Mouse (Mus musculus) forebrain, embryonic 12.5 days (tissue): ENCODE measurements around the gene Hsdl2. TPM values are rescaled to one million over a fixed set of nuclear protein-coding genes. Genes with fewer than 3 reads are reported as not detected.
A peak's percentile ranks its signal among the peaks of the same experiment; 100 is the strongest.

ENCODE experiments used
- ATAC-seq: fragments of 200-750 bp; cut with Nextera tagmentation; 2 replicates; pipeline ENCODE4 v1.8.0; 2017; ENCODE audit warnings: moderate TSS enrichment; ENCODE audit not compliant: low FRiP score
- H3K27ac ChIP-seq: fragments of 300-500 bp; sonication (generic); 2 replicates; pipeline ENCODE4 v1.5.1; 2016; ENCODE audit warnings: mild to moderate bottlenecking
- H3K27me3 ChIP-seq: fragments of 300-500 bp; sonication (generic); 2 replicates; pipeline ENCODE4 v1.6.1; 2016; ENCODE audit warnings: mild to moderate bottlenecking
- H3K36me3 ChIP-seq: fragments of 300-500 bp; sonication (generic); replicated peaks from 2 replicates; pipeline ENCODE4 v1.6.1; 2016; ENCODE audit warnings: mild to moderate bottlenecking
- H3K4me1 ChIP-seq: fragments of 300-500 bp; sonication (generic); 2 replicates; pipeline ENCODE4 v1.6.1; 2016
- H3K4me2 ChIP-seq: fragments of 300-500 bp; sonication (generic); 2 replicates; pipeline ENCODE4 v1.6.1; 2016; ENCODE audit warnings: mild to moderate bottlenecking, moderate library complexity
- H3K4me3 ChIP-seq: fragments of 300-500 bp; sonication (generic); replicated peaks from 2 replicates; pipeline ENCODE4 v1.5.1; 2016; ENCODE audit warnings: mild to moderate bottlenecking
- H3K9ac ChIP-seq: fragments of 300-500 bp; sonication (generic); 2 replicates; pipeline ENCODE4 v1.6.1; 2016; ENCODE audit warnings: mild to moderate bottlenecking
- H3K9me3 ChIP-seq: fragments of 300-500 bp; sonication (generic); 2 replicates; pipeline ENCODE4 v1.6.1; 2016
- WGBS: fragments of 180-500 bp; shearing (Covaris S2); methylation state at CpG from one replicate; pipeline ENCODE4 v1.1.7; 2016; 5-methylcytosine and 5-hydroxymethylcytosine counted together
- polyA plus RNA-seq: library from polyadenylated mRNA; unstranded; fragments of >200 nt; fragmentation: Nextera tagmentation; extraction: Ambion mirVana; gene quantifications from 2 replicates; pipeline ENCODE4 v1.2.1, GENCODE M21; 2016

Hsdl2 gene
- polyA plus RNA-seq, 1 experiment from 2014 or later, result 28.1 TPM

- Histone ChIP-seq H3K27ac (no peak overlapping the region), H3K36me3 (no peaks in the 10 kb centered on the region), H3K27me3 (no peaks in the 10 kb centered on the region), H3K4me3 (no peak overlapping the region), H3K4me2 (no peak overlapping the region), H3K4me1 (peaks cover 11% of the 10 kb centered on the region), H3K9ac (no peak overlapping the region), H3K9me3 (no peaks in the 10 kb centered on the region)
- ATAC-seq, result no peak
- 89% methylated on average over 3 of the region's 3 CpGs for WGBS
These were observed 60.7 kb downstream of the Hsdl2 start for GRCm38 (mm10) chr4:59642039-59642438.

- no peak for ATAC-seq
- Histone ChIP-seq H3K4me2 (no peak overlapping the region), H3K4me1 (peaks cover 11% of the 10 kb centered on the region), H3K36me3 (no peaks in the 10 kb centered on the region), H3K4me3 (no peak overlapping the region), H3K27me3 (no peaks in the 10 kb centered on the region), H3K9me3 (no peaks in the 10 kb centered on the region), H3K27ac (no peak overlapping the region), H3K9ac (no peak overlapping the region)
- 88% methylated on average over 2 of the region's 2 CpGs for WGBS
These were observed 61.3 kb downstream of the Hsdl2 start for GRCm38 (mm10) chr4:59642657-59643056.

DNA sequence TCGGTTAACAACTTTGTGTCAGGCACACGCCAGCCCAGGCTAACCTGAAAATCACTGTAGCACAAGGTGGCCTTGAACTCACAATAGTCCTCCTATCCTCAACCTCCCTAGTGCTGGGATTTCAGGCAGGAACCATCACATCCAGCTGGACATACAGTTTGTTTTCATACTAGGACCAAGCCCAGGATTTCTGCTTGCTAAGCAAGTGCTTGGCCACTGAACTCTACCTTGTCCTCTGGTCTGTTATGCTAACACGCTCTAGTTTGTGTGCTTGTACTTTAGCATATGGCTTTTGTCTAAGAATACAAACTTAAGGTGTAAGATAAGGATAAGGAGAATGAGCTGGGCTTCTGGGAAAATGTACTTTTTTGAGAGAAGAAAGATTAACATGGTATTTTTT, 63.1 kb downstream of the Hsdl2 start:
- ATAC-seq, result no peak
- Histone ChIP-seq H3K9me3 (no peaks in the 10 kb centered on the region), H3K4me1 (peaks cover 6% of the 10 kb centered on the region), H3K9ac (no peak overlapping the region), H3K27me3 (no peaks in the 10 kb centered on the region), H3K4me2 (no peak overlapping the region), H3K36me3 (no peaks in the 10 kb centered on the region), H3K27ac (no peak overlapping the region), H3K4me3 (no peak overlapping the region)
- 92% methylated on average over 3 of the region's 3 CpGs for WGBS

- Histone ChIP-seq H3K4me3 (no peak overlapping the region), H3K4me2 (no peak overlapping the region), H3K27ac (no peak overlapping the region), H3K27me3 (no peaks in the 10 kb centered on the region), H3K9me3 (no peaks in the 10 kb centered on the region), H3K36me3 (no peaks in the 10 kb centered on the region), H3K4me1 (peaks cover 6% of the 10 kb centered on the region), H3K9ac (no peak overlapping the region)
- ATAC-seq, result 0 out of 2 replicates have a peak, but pooled peaks have one; percentile 41
- WGBS, result 55% methylated on average over 4 of the region's 4 CpGs
These were observed 63.6 kb downstream of the Hsdl2 start for GRCm38 (mm10) chr4:59644992-59645391.

- ATAC-seq, result no peak
- Histone ChIP-seq H3K4me1 (peaks cover 6% of the 10 kb centered on the region), H3K4me2 (no peak overlapping the region), H3K27me3 (no peaks in the 10 kb centered on the region), H3K4me3 (no peak overlapping the region), H3K9me3 (no peaks in the 10 kb centered on the region), H3K9ac (no peak overlapping the region), H3K36me3 (no peaks in the 10 kb centered on the region), H3K27ac (no peak overlapping the region)
- WGBS, result 100% methylated on average over 2 of the region's 2 CpGs
These were observed 64.2 kb downstream of the Hsdl2 start for GRCm38 (mm10) chr4:59645610-59646009.

DNA sequence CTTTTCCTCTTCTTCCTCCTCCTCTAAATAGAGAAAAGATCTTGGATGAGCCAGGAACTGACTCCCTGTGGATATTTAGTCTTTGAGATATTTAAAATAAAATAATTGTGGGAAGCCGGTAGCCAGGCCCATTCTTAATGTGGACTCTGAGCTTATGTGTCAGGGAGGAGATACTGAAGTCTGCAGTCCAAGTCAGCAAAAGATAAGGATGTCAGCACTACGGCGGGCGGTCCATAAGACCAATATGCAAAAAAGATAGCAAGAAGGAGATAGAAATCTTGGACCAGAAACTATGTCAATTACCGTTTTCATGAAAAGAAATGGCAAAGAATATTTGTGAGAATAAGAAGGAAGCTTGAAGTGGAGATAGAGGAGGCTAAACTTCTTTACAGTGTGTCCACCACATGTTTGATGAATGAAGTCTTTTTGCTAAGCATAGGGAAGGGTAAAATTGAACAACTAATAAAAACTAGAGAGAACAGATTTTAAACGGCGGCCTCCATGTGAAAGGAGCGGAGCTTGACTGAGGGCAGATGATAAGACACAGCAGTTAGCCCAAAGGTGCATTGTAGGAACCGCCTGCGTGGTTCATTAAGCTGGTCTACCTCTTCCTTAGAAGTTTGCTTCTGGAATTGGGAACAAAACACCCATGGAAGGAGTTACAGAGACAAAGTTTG, 64.8 kb downstream of the Hsdl2 start:
- Histone ChIP-seq H3K4me1 (peaks cover 6% of the 10 kb centered on the region), H3K4me3 (no peak overlapping the region), H3K4me2 (no peak overlapping the region), H3K27ac (no peak overlapping the region), H3K9me3 (no peaks in the 10 kb centered on the region), H3K27me3 (no peaks in the 10 kb centered on the region), H3K36me3 (no peaks in the 10 kb centered on the region), H3K9ac (no peak overlapping the region)
- WGBS, result 88% methylated on average over 10 of the region's 10 CpGs
- no peak for ATAC-seq

DNA sequence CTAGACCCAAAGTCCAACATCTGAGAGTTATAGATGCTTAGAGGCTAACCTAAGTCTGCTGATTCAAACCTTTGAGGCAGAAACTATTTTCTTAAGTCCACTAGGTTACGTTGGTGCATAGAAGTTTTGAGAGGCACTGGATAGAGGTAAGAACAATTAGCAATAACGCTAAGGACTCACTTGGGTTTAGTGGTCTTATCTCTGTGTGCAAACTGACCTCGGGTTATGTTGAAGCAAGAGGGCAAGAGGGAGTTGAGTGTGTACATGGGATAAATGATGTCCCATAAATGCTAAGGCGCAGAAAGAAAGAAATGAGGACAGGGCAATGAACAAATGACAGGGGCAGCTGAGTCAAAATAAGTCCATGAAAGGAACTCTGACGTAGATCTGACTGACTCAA, 67.8 kb downstream of the Hsdl2 start:
- Histone ChIP-seq H3K4me3 (no peak overlapping the region), H3K9me3 (no peaks in the 10 kb centered on the region), H3K9ac (no peak overlapping the region), H3K4me1 (no peaks in the 10 kb centered on the region; the same call in 1 of the 2 replicates), H3K27ac (no peak overlapping the region), H3K27me3 (no peaks in the 10 kb centered on the region), H3K36me3 (no peaks in the 10 kb centered on the region), H3K4me2 (no peak overlapping the region)
- ATAC-seq, result no peak
- WGBS, result 90% methylated on average over 5 of the region's 5 CpGs

- ATAC-seq, result no peak
These were observed 70.9 kb downstream of the Hsdl2 start for GRCm38 (mm10) chr4:59652166-59652681.

DNA sequence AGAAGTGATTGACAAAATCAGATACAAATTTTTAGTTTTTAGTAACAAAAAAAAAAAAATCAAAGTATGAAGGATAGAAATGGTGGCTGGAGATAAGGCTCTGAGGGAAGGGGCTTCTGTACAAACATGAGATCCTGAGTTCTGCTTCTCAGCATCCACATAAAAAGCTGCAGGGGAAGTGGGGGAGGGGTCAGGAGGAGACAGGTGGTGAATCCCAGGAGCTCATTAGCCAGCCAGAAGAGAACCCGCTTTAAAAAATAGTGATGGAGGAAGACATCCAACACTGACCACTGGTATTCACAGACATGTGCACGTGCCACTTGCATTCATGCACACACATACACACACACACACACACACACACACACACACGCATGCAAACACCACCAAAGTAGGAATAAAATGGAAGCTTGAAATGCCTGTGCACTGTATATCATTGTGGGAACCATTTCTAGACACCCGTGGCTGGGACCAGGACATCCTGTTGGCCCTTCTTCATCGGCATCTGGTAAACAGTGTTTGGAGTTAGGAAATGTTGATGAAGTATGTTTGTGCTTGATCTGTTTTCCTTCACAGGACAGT, 74.8 kb downstream of the Hsdl2 start:
- WGBS, result 80% methylated on average over 5 of the region's 5 CpGs
- Histone ChIP-seq H3K4me3 (no peak overlapping the region), H3K4me1 (peaks cover 7% of the 10 kb centered on the region; the same call in 1 of the 2 replicates), H3K27me3 (no peaks in the 10 kb centered on the region), H3K9ac (no peak overlapping the region), H3K36me3 (no peaks in the 10 kb centered on the region), H3K27ac (no peak overlapping the region), H3K4me2 (no peak overlapping the region), H3K9me3 (no peaks in the 10 kb centered on the region)
- ATAC-seq, result no peak

More at GRCm38 (mm10) chr4:59652166-59652681, 70.9 kb downstream of the Hsdl2 start:
- no peaks in the 10 kb centered on the region for H3K27me3 ChIP-seq
- no peak overlapping the region for H3K27ac ChIP-seq
- H3K9ac ChIP-seq, result no peak overlapping the region
- no peak overlapping the region for H3K4me3 ChIP-seq
- H3K36me3 ChIP-seq, result no peaks in the 10 kb centered on the region
- no peak overlapping the region for H3K4me2 ChIP-seq
- no peaks in the 10 kb centered on the region for H3K9me3 ChIP-seq
- 90% methylated on average over 1 of the region's 1 CpGs for WGBS
- H3K4me1 ChIP-seq, result peaks cover 7% of the 10 kb centered on the region; the same call in 1 of the 2 replicates

DNA sequence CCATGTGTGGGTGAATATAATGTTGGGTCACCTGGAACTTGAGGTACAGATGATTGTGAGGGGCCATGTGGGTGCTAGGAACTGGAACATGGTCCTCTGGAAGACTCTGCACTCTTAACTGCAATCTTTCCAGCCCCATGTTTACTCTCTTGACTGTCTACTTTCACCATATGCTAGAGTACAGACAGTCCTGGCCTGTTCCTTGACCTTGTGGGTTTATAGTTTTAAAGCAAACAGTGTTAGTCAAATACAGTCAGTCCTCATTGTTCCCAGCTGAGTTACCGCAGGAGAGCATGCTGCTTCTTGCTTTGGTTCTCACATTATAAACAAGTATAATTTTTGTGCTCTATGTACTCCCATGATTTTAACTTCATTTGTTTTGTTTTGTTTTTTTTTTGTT, 80.8 kb downstream of the Hsdl2 start:
- H3K36me3 ChIP-seq, result peaks cover 5% of the 10 kb centered on the region; the same call in 1 of the 2 replicates
- no peak overlapping the region for H3K4me3 ChIP-seq
- 97% methylated on average over 1 of the region's 1 CpGs for WGBS
- 0 out of 2 replicates have a peak, but pooled peaks cover 5% of the 10 kb centered on the region for H3K9me3 ChIP-seq
- ATAC-seq, result no peak
- no peak overlapping the region for H3K9ac ChIP-seq
- no peak overlapping the region for H3K4me2 ChIP-seq
- no peak overlapping the region for H3K27ac ChIP-seq
- H3K4me1 ChIP-seq, result peaks cover under 1% of the 10 kb centered on the region; the same call in 1 of the 2 replicates
- no peaks in the 10 kb centered on the region for H3K27me3 ChIP-seq

DNA sequence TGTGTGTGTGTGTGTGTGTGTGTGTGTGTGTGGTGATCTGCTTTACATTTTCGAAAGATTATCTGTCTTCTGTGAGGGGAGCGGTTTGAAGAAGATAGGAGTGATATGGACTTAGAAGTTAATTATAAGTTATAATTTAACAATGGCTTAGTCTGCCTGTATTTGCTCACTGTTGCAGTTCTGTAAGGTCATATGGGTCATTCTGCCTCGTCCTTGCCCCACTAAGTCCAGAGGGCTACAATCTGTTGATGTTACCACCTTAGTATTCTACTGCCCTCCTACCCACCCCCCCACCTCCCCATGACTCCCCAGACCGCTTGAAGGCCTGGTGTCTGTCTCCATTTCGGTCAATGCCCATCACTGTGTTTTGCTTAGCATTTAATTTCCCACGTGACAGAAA, 82.1 kb downstream of the Hsdl2 start:
- Histone ChIP-seq H3K4me3 (no peak overlapping the region), H3K27ac (no peak overlapping the region), H3K36me3 (peaks cover 5% of the 10 kb centered on the region; the same call in 1 of the 2 replicates), H3K9ac (no peak overlapping the region), H3K9me3 (0 out of 2 replicates have a peak, but pooled peaks cover 5% of the 10 kb centered on the region), H3K27me3 (no peaks in the 10 kb centered on the region), H3K4me2 (no peak overlapping the region), H3K4me1 (peaks cover 8% of the 10 kb centered on the region)
- 89% methylated on average over 6 of the region's 6 CpGs for WGBS
- no peak for ATAC-seq

GRCm38 (mm10) chr4:59666550-59667317, 85.4 kb downstream of the Hsdl2 start:
- peaks cover 8% of the 10 kb centered on the region for H3K4me1 ChIP-seq
- WGBS, result 93% methylated on average over 3 of the region's 3 CpGs

More at GRCm38 (mm10) chr4:59666550-59667317, 85.4 kb downstream of the Hsdl2 start:
- no peaks in the 10 kb centered on the region for H3K27me3 ChIP-seq
- peaks cover 5% of the 10 kb centered on the region; the same call in 1 of the 2 replicates for H3K36me3 ChIP-seq
- no peak overlapping the region for H3K9ac ChIP-seq
- H3K4me3 ChIP-seq, result no peak overlapping the region
- no peak overlapping the region for H3K4me2 ChIP-seq
- no peak overlapping the region for H3K27ac ChIP-seq
- ATAC-seq, result no peak
- H3K9me3 ChIP-seq, result 0 out of 2 replicates have a peak, but pooled peaks cover 5% of the 10 kb centered on the region
